Mouse (Mus musculus): ENCODE data around the gene Olfr1208. TPM values are rescaled to one million over a fixed set of nuclear protein-coding genes. Genes with fewer than 3 reads are reported as not detected.

Olfr1208 gene
- not detected in 2 replicates for polyA plus RNA-seq (2012; rRNA removed)

GRCm38 (mm10) chr2:88902211-88902610 is at the start of gene Olfr1208:
Olfr1208 (minus strand) TSS chr2:88902311.
- DNase-seq (ENCODE audit: low read depth, low spot score): no peak

- WGBS: 86% methylated on average over 1 of the region's 1 CpGs
- no peak for DNase-seq (ENCODE audit: low read depth, low spot score)
These were observed 35.9 kb upstream of the Olfr1208 start, which contains the start of gene Olfr1211 for GRCm38 (mm10) chr2:88938011-88938410. Olfr1211 (minus strand) TSS chr2:88938111.

GRCm38 (mm10) chr2:88915057-88915456 is 12.9 kb upstream of the Olfr1208 start, which contains the start of gene Olfr1209:
Olfr1209 (minus strand) TSS chr2:88915157.
- 88% methylated on average over 3 of the region's 3 CpGs for WGBS

GRCm38 (mm10) chr2:88862931-88863330 is 39.2 kb downstream of the Olfr1208 start, which contains the start of gene Olfr1206:
Olfr1206 (plus strand) TSS chr2:88863231.
- 77% methylated on average over 2 of the region's 2 CpGs for WGBS

More at GRCm38 (mm10) chr2:88915057-88915456, 12.9 kb upstream of the Olfr1208 start, which contains the start of gene Olfr1209:
- no peak for DNase-seq (ENCODE audit: low read depth, low spot score)

GRCm38 (mm10) chr2:88848992-88849391 is 53.1 kb downstream of the Olfr1208 start, which contains the start of gene Olfr1204:
Olfr1204 (plus strand) TSS chr2:88849292.
- WGBS: 82% methylated on average over 1 of the region's 1 CpGs
- DNase-seq (ENCODE audit: low read depth, low spot score): no peak

More at GRCm38 (mm10) chr2:88862931-88863330, 39.2 kb downstream of the Olfr1208 start, which contains the start of gene Olfr1206:
- DNase-seq (ENCODE audit: low read depth, low spot score): no peak

Other genes with a start within 250 kb of the Olfr1208 start
- not detected in 2 replicates for gene Olfr1193, start 226.7 kb downstream of the Olfr1208 start, polyA plus RNA-seq (2012; rRNA removed)
- gene Olfr1195, start 213.1 kb downstream of the Olfr1208 start, polyA plus RNA-seq (2012; rRNA removed): not detected in 2 replicates
- not detected in 2 replicates for gene Olfr1196, start 197.7 kb downstream of the Olfr1208 start, polyA plus RNA-seq (2012; rRNA removed)
- not detected in 2 replicates for gene Olfr1197, start 169.9 kb downstream of the Olfr1208 start, polyA plus RNA-seq (2012; rRNA removed)
- not detected in 2 replicates for gene Olfr1198, start 150.9 kb downstream of the Olfr1208 start, polyA plus RNA-seq (2012; rRNA removed)
- not detected in 2 replicates for gene Olfr1199, start 141.8 kb downstream of the Olfr1208 start, polyA plus RNA-seq (2012; rRNA removed)
- not detected in 2 replicates for gene Olfr1200, start 131.8 kb downstream of the Olfr1208 start, polyA plus RNA-seq (2012; rRNA removed)
- gene Olfr1201, start 109.3 kb downstream of the Olfr1208 start, polyA plus RNA-seq (2012; rRNA removed): not detected in 2 replicates
- gene Olfr1202, start 87.8 kb downstream of the Olfr1208 start, polyA plus RNA-seq (2012; rRNA removed): not detected in 2 replicates
- gene Olfr1205, start 72.6 kb downstream of the Olfr1208 start, polyA plus RNA-seq (2012; rRNA removed): not detected in 2 replicates
- gene Olfr1204, start 53.0 kb downstream of the Olfr1208 start, polyA plus RNA-seq (2012; rRNA removed): not detected in 2 replicates
- not detected in 2 replicates for gene Olfr1206, start 39.1 kb downstream of the Olfr1208 start, polyA plus RNA-seq (2012; rRNA removed)
- gene Olfr1209, start 12.8 kb upstream of the Olfr1208 start, polyA plus RNA-seq (2012; rRNA removed): not detected in 2 replicates
- not detected in 2 replicates for gene Olfr1211, start 35.8 kb upstream of the Olfr1208 start, polyA plus RNA-seq (2012; rRNA removed)
- gene Olfr1212, start 51.7 kb upstream of the Olfr1208 start, polyA plus RNA-seq (2012; rRNA removed): not detected in 2 replicates
- not detected in 2 replicates for gene Gm13762, start 78.0 kb upstream of the Olfr1208 start, polyA plus RNA-seq (2012; rRNA removed)
- gene Olfr1214, start 90.3 kb upstream of the Olfr1208 start, polyA plus RNA-seq (2012; rRNA removed): not detected in 2 replicates
- gene Olfr1215, start 104.7 kb upstream of the Olfr1208 start, polyA plus RNA-seq (2012; rRNA removed): not detected in 2 replicates
- not detected in 2 replicates for gene Olfr1216, start 116.0 kb upstream of the Olfr1208 start, polyA plus RNA-seq (2012; rRNA removed)
- gene Olfr1217, start 129.8 kb upstream of the Olfr1208 start, polyA plus RNA-seq (2012; rRNA removed): not detected in 2 replicates
- not detected in 2 replicates for gene Olfr1218, start 158.9 kb upstream of the Olfr1208 start, polyA plus RNA-seq (2012; rRNA removed)
- not detected in 2 replicates for gene Olfr1219, start 181.2 kb upstream of the Olfr1208 start, polyA plus RNA-seq (2012; rRNA removed)
- gene Olfr1220, start 204.5 kb upstream of the Olfr1208 start, polyA plus RNA-seq (2012; rRNA removed): not detected in 2 replicates
- not detected in 2 replicates for gene Olfr1221, start 215.0 kb upstream of the Olfr1208 start, polyA plus RNA-seq (2012; rRNA removed)
- not detected in 2 replicates for gene Olfr1222, start 230.7 kb upstream of the Olfr1208 start, polyA plus RNA-seq (2012; rRNA removed)
- not detected in 2 replicates for gene Olfr1223, start 249.2 kb upstream of the Olfr1208 start, polyA plus RNA-seq (2012; rRNA removed)